Mouse (Mus musculus): ENCODE measurements around the gene Nkx2-4.

Gene Nkx2-4

GRCm38 (mm10) chr2:147085072-147085870, at the start of gene Nkx2-4:
Nkx2-4 (minus strand) TSS chr2:147085445.
- peak in 1 of 2 experiments; percentile 29 for DNase-seq

GRCm38 (mm10) chr2:147127366-147127765, 42.1 kb upstream of the Nkx2-4 start:
- no peak for DNase-seq

- no peak for DNase-seq
Observed at GRCm38 (mm10) chr2:147119736-147120135, 34.5 kb upstream of the Nkx2-4 start.

- no peak for DNase-seq
Observed at GRCm38 (mm10) chr2:147086441-147086840, 1.2 kb upstream of the Nkx2-4 start.

- no peak for DNase-seq
Observed at GRCm38 (mm10) chr2:147085937-147086336, 692 bp upstream of the Nkx2-4 start.

GRCm38 (mm10) chr2:147084366-147085071, 726 bp downstream of the Nkx2-4 start:
- peak in 1 of 2 experiments; percentile 6 for DNase-seq

- DNase-seq: peak; percentile 30 to 42
Observed at GRCm38 (mm10) chr2:147083471-147084365, 1.5 kb downstream of the Nkx2-4 start.

- no peak for DNase-seq
Observed at GRCm38 (mm10) chr2:147082391-147082790, 2.9 kb downstream of the Nkx2-4 start.

GRCm38 (mm10) chr2:147074399-147074798, 10.8 kb downstream of the Nkx2-4 start:
- no peak for DNase-seq

GRCm38 (mm10) chr2:147073962-147074361, 11.3 kb downstream of the Nkx2-4 start:
- no peak for DNase-seq

GRCm38 (mm10) chr2:147070305-147070704, 14.9 kb downstream of the Nkx2-4 start:
- no peak for DNase-seq

GRCm38 (mm10) chr2:147069077-147069476, 16.2 kb downstream of the Nkx2-4 start:
- no peak for DNase-seq

- DNase-seq: no peak
Observed at GRCm38 (mm10) chr2:147067480-147068246, 17.6 kb downstream of the Nkx2-4 start.

GRCm38 (mm10) chr2:147053229-147053892, 31.9 kb downstream of the Nkx2-4 start:
- no peak for DNase-seq

- no peak for DNase-seq
Observed at GRCm38 (mm10) chr2:147047051-147047450, 38.2 kb downstream of the Nkx2-4 start.

GRCm38 (mm10) chr2:147035864-147036263, 49.4 kb downstream of the Nkx2-4 start:
- DNase-seq: no peak

All from lung, postnatal 4 days (tissue).